Mouse (Mus musculus) midbrain, postnatal 0 days (tissue): ENCODE results near the gene 4931406P16Rik. TPM values are rescaled to one million over a fixed set of nuclear protein-coding genes. Genes with fewer than 3 reads are reported as not detected.
"Not testable (repeated sequence)": the region's sequence is repeated elsewhere in the genome, so short reads cannot be mapped to it uniquely, and the experiment has no call there.

ENCODE experiments used
- ATAC-seq: fragments of 200-750 bp; cut with Nextera tagmentation; 2 replicates; pipeline ENCODE4 v1.8.0; 2017; ENCODE audit warnings: moderate number of reproducible peaks, mild to moderate bottlenecking, moderate TSS enrichment, moderate library complexity; ENCODE audit not compliant: low FRiP score
- DNase-seq: peaks from one replicate; pipeline ENCODE4 v3.0.0-alpha.2; 2015; ENCODE audit warnings: low spot score
- H3K27ac ChIP-seq: fragments of 300-500 bp; sonication (generic); 2 replicates; pipeline ENCODE4 v1.5.1; 2014; ENCODE audit warnings: low read depth, mild to moderate bottlenecking, low read length, mixed read lengths
- H3K27me3 ChIP-seq: fragments of 300-500 bp; sonication (generic); 2 replicates; pipeline ENCODE4 v1.6.1; 2014; ENCODE audit warnings: low read length, control low read depth, mixed read lengths; ENCODE audit not compliant: insufficient read depth
- H3K36me3 ChIP-seq: fragments of 300-500 bp; sonication (generic); 2 replicates; pipeline ENCODE4 v1.6.1; 2014; ENCODE audit warnings: low read length, control low read depth, mixed read lengths; ENCODE audit not compliant: insufficient read depth
- H3K4me1 ChIP-seq: fragments of 300-500 bp; sonication (generic); 2 replicates; pipeline ENCODE4 v1.6.1; 2014; ENCODE audit warnings: mild to moderate bottlenecking, control low read depth, antibody characterized with exemption, low read length, mixed read lengths; ENCODE audit not compliant: insufficient read depth
- H3K4me2 ChIP-seq: fragments of 300-500 bp; sonication (generic); 2 replicates; pipeline ENCODE4 v1.6.1; 2014; ENCODE audit warnings: low read depth, mild to moderate bottlenecking, low read length, mixed read lengths; ENCODE audit not compliant: poor library complexity, severe bottlenecking
- H3K4me3 ChIP-seq: fragments of 300-500 bp; sonication (generic); 2 replicates; pipeline ENCODE4 v1.5.1; 2014; ENCODE audit warnings: low read depth, mild to moderate bottlenecking, low read length, moderate library complexity
- H3K9ac ChIP-seq: fragments of 300-500 bp; sonication (generic); replicated peaks from 2 replicates; pipeline ENCODE4 v1.6.1; 2014; ENCODE audit warnings: mild to moderate bottlenecking, low read length, moderate library complexity, mixed read lengths; ENCODE audit not compliant: poor library complexity, severe bottlenecking
- H3K9me3 ChIP-seq: fragments of 300-500 bp; sonication (generic); 2 replicates; pipeline ENCODE4 v1.6.1; 2016; ENCODE audit warnings: low read length, control low read depth
- CTCF ChIP-seq: IDR thresholded peaks from 2 replicates; pipeline ENCODE4 v1.5.1; 2016; ENCODE audit warnings: antibody characterized with exemption, mild to moderate bottlenecking
- WGBS: fragments of 180-500 bp; shearing (Covaris S2); extraction: QIAGEN DNeasy Blood & Tissue Kit; methylation state at CpG from one replicate; pipeline ENCODE4 v1.1.7; 2014; 5-methylcytosine and 5-hydroxymethylcytosine counted together
- polyA plus RNA-seq: library from polyadenylated mRNA; unstranded; fragments of >200 nt; fragmentation: Nextera tagmentation; extraction: Ambion mirVana; gene quantifications from 2 replicates; pipeline ENCODE4 v1.2.1, GENCODE M21; 2015
- total RNA-seq: library from RNA; depleted of rRNA; stranded (reverse); fragments of >200 nt; gene quantifications from 2 replicates; pipeline ENCODE4 v1.2.3, GENCODE M21; 2014

The 4931406P16Rik gene
- total and polyA plus RNA-seq, 2 experiments from 2014 or later, result 33.6 to 78.3 TPM

GRCm38 (mm10) chr7:34214644-34215043 is 98.7 kb downstream of the 4931406P16Rik start:
- 90% methylated on average over 8 of the region's 8 CpGs for WGBS
- Histone ChIP-seq H3K4me2 (no peak overlapping the region), H3K27me3 (no peaks in the 10 kb centered on the region), H3K27ac (no peak overlapping the region), H3K9ac (no peak overlapping the region), H3K9me3 (no peaks in the 10 kb centered on the region), H3K4me3 (no peak overlapping the region), H3K36me3 (peaks cover 79% of the 10 kb centered on the region), H3K4me1 (no peaks in the 10 kb centered on the region)
- no peak for ATAC-seq
- DNase-seq, result no peak
- TF ChIP-seq CTCF, result no peak

GRCm38 (mm10) chr7:34213281-34213680 is 100.1 kb downstream of the 4931406P16Rik start:
- TF ChIP-seq CTCF, result no peak
- Histone ChIP-seq H3K36me3 (peaks cover 84% of the 10 kb centered on the region), H3K9ac (no peak overlapping the region), H3K4me2 (no peak overlapping the region), H3K27me3 (no peaks in the 10 kb centered on the region), H3K4me3 (no peak overlapping the region), H3K9me3 (no peaks in the 10 kb centered on the region), H3K27ac (no peak overlapping the region), H3K4me1 (no peaks in the 10 kb centered on the region)
- ATAC-seq (no peak), DNase-seq (no peak)
- 95% methylated on average over 7 of the region's 7 CpGs for WGBS

GRCm38 (mm10) chr7:34208027-34208745 is 105.2 kb downstream of the 4931406P16Rik start:
- no peaks in the 10 kb centered on the region for H3K27me3 ChIP-seq
- H3K4me2 ChIP-seq, result no peak overlapping the region
- 90% methylated on average over 9 of the region's 9 CpGs for WGBS
- H3K4me3 ChIP-seq, result no peak overlapping the region
- no peaks in the 10 kb centered on the region for H3K4me1 ChIP-seq
- no peak overlapping the region for H3K27ac ChIP-seq
- peak; percentile 22; the same call in 1 of the 2 replicates for TF ChIP-seq CTCF
- H3K36me3 ChIP-seq, result peaks cover 90% of the 10 kb centered on the region
- ATAC-seq (no peak), DNase-seq (no peak)
- no peak overlapping the region for H3K9ac ChIP-seq
- no peaks in the 10 kb centered on the region for H3K9me3 ChIP-seq

GRCm38 (mm10) chr7:34206331-34206730 is 107.0 kb downstream of the 4931406P16Rik start:
- Histone ChIP-seq H3K4me2 (no peak overlapping the region), H3K9me3 (no peaks in the 10 kb centered on the region), H3K27me3 (no peaks in the 10 kb centered on the region), H3K27ac (no peak overlapping the region), H3K4me3 (no peak overlapping the region), H3K36me3 (peaks cover 84% of the 10 kb centered on the region), H3K9ac (no peak overlapping the region), H3K4me1 (no peaks in the 10 kb centered on the region)
- DNase-seq (no peak), ATAC-seq (no peak)
- TF ChIP-seq CTCF, result no peak
- WGBS, result 95% methylated on average over 6 of the region's 6 CpGs

GRCm38 (mm10) chr7:34202147-34202546 is 111.2 kb downstream of the 4931406P16Rik start:
- not testable (repeated sequence) for H3K27ac ChIP-seq, H3K9me3 ChIP-seq, H3K4me3 ChIP-seq, H3K4me2 ChIP-seq, DNase-seq, H3K27me3 ChIP-seq, H3K9ac ChIP-seq, H3K4me1 ChIP-seq, ATAC-seq
- WGBS, result 97% methylated on average over 7 of the region's 10 CpGs
- H3K36me3 ChIP-seq, result peaks cover 53% of the 10 kb centered on the region

GRCm38 (mm10) chr7:34200829-34201228 is 112.5 kb downstream of the 4931406P16Rik start:
- no peak overlapping the region for H3K27ac ChIP-seq
- no peaks in the 10 kb centered on the region for H3K4me1 ChIP-seq
- no peak for ATAC-seq
- TF ChIP-seq CTCF, result no peak
- DNase-seq, result no peak
- H3K9ac ChIP-seq, result no peak overlapping the region
- H3K4me2 ChIP-seq, result no peak overlapping the region
- H3K27me3 ChIP-seq, result no peaks in the 10 kb centered on the region
- H3K9me3 ChIP-seq, result no peaks in the 10 kb centered on the region
- H3K4me3 ChIP-seq, result no peak overlapping the region
- 98% methylated on average over 2 of the region's 2 CpGs for WGBS
- H3K36me3 ChIP-seq, result peaks cover 44% of the 10 kb centered on the region
